Mouse (Mus musculus) c-Kit-positive CD71-positive TER-119-positive erythroid progenitor cells, embryonic 14.5 days (primary cell): ENCODE results near the gene Fcer2a.

Experiments
- DNase-seq: peaks from one replicate; pipeline ENCODE4 v3.0.0-alpha.2; 2013; ENCODE audit warnings: low spot score

Gene Fcer2a

DNA sequence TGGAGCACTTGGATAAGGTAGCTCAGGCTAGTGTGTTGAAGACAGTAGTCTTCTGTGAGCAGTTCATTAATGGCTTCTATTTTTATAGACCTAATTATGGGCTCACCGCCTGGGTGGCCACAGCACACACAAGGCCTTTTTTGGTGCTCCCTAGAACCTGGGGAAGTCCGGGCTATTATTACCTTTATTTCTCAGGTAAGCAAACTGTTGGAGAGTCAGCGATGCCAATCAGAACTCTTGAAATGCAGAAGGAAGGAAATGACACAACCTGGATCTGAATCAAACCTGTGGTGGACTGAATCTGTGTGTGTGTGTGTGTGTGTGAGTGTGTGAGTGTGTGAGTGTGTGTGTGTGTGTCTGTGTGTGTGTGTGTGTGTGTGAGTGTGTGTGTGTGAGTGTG is at the start of gene Fcer2a:
Gene Fcer2a (minus strand): TSS at position 55 of the 400 bp plus-strand sequence.
- no peak for DNase-seq

- DNase-seq, result no peak
Observed at GRCm38 (mm10) chr8:3736947-3737346, 43.0 kb upstream of the Fcer2a start.

DNA sequence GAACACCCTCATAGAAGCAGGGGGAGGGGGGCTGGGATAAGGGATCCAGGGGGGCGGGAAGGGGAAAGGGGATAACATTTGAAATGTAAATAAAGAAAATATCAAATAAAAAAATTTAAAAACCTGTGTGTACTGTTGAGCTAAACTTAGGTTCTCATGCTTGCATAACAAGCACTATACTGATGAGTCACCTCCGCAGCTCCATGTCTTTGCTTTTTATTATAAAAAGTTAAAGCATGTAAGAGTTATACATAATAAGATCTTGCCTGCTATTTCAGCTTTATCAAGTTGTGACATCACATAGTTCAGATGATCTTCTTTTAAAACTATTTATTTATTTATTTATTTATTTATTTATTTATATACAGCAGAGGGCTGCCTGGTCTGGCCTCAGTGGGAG is 41.6 kb upstream of the Fcer2a start:
- DNase-seq, result no peak

GRCm38 (mm10) chr8:3734084-3734483 is 40.1 kb upstream of the Fcer2a start:
- peak; percentile 54 for DNase-seq

DNA sequence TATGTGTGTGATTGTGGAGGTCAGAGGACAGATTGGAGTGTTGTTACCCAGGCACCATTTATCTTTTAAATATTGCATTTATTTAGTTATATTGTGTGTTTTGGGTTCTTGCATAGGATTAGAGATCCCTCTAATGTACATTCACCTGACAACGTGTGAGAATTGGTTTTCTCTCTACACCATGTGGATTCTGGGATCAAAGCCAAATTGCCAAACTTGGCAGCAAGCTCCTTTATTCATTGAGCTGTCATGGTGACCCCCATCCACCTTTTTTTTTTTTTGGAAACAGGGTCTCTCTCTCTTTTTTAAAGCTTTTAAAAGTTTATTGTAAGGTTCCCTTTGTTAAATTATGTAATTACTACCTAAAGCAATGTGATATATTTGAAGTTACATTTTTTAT is 27.1 kb upstream of the Fcer2a start:
- no peak for DNase-seq

DNA sequence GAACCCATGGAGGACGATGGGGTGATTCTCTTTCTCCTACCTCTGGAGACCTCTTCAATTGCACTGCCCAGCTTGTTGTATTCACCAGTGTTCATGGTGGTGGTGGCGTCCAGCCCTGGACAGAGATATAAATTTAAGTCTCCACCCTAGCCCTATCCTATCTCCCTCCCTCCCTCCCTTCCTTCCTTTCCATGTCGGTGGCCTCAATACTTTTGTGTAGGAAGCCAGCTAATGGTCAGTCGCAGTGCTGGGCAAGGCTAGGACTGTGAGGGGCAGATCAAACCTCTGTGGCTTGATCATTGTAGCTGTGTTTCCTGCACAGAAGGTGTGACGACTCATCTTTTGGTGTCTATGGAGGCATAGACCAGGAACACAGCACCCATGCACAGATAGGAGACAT is 26.6 kb upstream of the Fcer2a start, which contains the start of gene Clec4g:
Gene Clec4g (minus strand): TSS at position 101 of the 400 bp plus-strand sequence.
- no peak for DNase-seq

DNA sequence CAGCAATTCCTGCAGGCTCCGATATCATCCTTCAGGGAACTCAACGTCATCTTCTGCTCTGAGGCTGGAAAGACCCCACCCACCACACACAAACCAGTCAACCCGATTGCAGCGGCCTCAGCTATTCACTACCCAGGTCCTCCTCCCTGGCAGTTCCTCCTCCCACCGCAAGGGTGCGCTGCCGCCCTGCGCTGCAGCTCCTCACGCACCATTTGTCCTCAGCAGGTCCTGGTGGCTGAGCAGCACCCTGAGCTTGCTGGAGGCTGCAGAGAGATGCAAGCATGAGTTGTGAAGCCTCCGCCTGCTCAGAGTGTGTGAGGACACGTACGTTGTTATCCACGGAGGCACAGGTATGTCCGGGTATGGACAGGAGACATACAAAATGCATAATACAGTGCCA is 24.6 kb upstream of the Fcer2a start:
- peak; percentile 56 for DNase-seq

- DNase-seq, result no peak
Observed at GRCm38 (mm10) chr8:3717321-3717954, 23.5 kb upstream of the Fcer2a start.

DNA sequence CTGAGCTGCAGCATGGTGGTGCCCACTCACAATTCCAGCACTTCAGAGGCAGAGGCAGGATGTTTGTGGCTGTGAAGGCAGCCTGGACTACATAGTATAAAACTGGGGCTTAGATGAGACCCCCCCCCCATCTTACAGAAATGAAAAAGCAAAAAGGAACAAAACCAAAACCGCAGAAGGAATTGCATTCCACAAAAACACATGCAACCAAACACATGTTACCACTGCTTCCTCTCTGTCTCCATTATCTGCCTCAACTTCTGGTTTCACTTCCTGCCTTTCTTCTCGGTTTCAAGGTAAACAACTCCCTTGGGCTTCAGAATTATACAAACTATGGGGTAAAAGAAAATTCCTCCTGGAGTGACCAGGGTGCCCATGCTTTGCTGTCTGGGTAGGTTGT is 17.7 kb upstream of the Fcer2a start:
- DNase-seq, result no peak

DNA sequence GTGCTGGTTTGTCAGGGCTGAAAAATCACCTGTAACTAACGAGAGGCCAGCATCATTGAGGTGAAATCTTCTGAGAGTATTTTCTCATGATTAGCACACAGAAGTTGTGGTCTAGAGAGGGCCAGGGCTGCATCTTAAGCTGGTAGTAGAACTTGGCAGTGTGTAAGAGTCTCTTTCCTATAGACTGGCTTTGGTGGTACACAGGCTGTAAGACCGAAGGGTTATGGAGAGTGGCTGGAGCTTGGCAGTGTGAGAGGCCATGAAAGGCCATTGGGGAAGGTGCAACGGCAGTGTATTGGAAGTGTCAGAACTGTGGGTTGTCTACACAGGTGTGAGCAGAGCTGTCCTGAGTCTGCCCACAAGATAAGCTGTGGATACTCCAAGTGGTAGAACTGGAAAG is 16.3 kb upstream of the Fcer2a start:
- no peak for DNase-seq

- DNase-seq, result no peak
Observed at GRCm38 (mm10) chr8:3707611-3708010, 13.6 kb upstream of the Fcer2a start.

GRCm38 (mm10) chr8:3705711-3706110 is 11.7 kb upstream of the Fcer2a start:
- DNase-seq, result peak; percentile 26

DNA sequence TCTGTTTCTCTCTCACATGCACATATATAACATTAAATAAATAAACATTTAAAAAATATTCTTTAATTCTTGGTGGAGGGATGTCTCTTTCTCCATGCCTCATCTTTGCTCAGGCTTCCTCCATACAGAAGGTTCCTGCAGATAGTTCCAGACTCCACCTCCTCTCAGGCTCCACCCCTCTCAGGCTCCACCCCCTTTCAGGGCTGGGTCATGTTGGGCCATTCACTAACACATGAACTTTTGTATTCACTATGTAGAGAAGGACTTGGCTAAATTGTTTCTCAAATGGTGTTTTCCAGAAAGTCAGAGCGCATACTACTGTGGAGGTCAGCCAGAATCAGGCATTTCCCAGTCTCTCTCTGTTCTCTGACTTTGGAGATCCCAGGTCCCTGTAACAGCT is 7.5 kb upstream of the Fcer2a start:
- no peak for DNase-seq

- no peak for DNase-seq
Observed at GRCm38 (mm10) chr8:3690774-3691173, 3.2 kb downstream of the Fcer2a start.

DNA sequence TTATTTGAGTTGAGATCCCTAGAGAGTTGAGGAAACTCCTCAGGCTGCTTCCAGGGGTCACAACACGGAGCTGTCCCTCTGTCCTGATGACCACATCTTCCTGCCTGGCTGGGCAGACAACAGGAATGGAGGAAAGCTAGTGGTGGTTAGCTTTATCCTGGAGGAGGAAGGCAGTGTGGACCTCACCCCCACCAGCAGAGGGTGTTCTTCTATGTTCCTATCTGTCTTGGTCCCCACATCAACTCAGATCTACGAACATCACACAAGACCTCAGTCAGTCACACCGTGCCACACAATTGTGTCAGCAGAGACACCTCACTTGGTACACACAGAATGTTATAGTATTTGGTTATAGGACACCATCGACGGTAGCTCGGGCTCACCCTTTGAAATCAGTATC is 6.4 kb downstream of the Fcer2a start:
- DNase-seq, result no peak

DNA sequence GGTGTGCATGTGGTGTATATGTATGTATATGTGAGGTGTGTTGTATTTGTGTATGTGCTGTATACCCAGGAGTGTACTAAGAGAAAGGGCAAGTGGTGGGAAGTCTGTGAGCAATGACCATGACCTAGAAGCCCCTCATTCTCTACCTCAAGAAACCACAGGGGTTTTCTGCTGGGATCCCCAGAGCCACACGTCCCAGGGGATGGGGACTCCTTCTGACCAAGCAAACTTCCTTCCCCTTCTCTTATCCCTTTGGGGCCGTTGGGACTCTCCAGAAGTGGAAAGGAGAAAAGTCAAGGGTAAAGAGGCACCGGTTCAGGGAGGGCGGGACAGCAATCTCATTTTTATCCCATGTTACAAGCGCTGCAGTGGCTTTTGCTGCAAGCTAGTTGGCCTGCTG is 8.6 kb downstream of the Fcer2a start:
- no peak for DNase-seq

GRCm38 (mm10) chr8:3684530-3684929 is 9.4 kb downstream of the Fcer2a start:
- no peak for DNase-seq

GRCm38 (mm10) chr8:3683408-3684176 is 10.4 kb downstream of the Fcer2a start:
- no peak for DNase-seq

DNA sequence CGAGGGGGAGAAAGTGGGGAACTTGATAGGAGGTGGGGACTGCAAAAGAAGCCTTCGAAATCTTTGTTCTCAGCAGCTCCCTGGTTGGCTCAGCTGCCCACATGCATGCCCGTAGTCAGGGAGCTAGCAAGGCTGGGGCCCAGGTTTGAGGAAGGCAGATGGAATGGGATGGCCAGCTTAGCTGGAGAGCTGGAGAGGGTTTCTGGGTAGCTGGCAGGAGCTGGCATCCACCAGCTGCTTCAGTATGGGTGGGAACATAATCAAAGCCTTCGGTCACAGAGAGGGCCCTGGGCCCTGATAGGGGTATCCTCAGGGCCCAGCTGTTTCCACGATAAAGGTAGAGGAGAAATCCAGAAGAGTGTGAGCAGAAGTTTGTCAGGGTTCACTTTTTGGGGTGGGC is 11.5 kb downstream of the Fcer2a start:
- DNase-seq, result no peak

DNA sequence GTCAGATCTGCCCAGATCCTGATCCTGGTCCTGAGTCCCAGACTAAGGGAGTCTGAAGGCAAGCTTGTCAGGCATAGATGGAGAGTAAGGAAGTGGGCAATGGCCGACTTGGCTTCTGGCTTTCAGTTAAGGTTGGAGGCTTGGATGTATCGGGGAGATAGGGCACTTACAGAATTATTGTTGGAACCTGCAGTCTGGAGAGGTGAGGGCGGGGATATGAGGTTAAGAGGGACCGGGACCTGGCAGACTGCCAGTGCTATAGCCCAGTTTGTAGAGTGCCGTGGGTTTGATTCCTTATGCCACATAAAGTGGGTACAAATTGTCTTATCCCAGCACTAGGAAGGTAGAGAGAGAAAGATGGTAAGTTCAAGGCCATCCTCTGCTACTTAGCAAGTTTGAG is 14.3 kb downstream of the Fcer2a start:
- no peak for DNase-seq

GRCm38 (mm10) chr8:3679236-3679635 is 14.7 kb downstream of the Fcer2a start:
- DNase-seq, result no peak

- no peak for DNase-seq
Observed at GRCm38 (mm10) chr8:3678831-3679230, 15.1 kb downstream of the Fcer2a start.

DNA sequence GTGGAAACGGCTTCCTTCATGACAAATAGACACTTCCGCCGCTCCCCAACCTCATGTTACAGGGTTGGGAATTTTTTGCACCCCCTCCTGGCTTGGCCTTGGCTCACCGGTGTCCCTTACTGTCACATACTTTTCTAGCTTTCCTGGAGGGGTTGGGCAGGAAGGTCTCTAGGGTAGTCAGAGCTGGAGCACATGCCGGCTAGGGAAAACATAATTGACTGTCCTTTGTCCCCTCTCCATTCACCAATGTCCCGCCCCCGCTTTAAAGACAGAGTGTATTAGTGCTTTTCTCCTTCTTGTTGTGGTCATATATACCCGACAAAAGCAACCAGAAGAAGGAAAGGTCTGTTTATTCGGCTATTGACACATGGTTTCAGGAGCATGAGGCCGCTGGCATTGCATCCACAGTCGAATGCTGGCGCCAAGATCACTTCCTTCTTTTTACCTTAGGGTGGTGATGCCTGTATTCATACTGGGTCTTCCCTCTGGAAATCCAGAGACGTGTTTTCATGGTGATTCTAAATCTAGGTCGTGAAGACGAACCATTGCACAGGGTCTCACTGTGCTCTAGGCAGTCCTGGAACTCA is 16.9 kb downstream of the Fcer2a start:
- peak; percentile 28 for DNase-seq
